Mouse (Mus musculus) testis, adult 2 months (tissue): ENCODE results near the gene Olfr718-ps1.

Experiments
- CTCF ChIP-seq: fragments of 200-500 bp; IDR thresholded peaks from 2 replicates; pipeline ENCODE4 v1.5.1; 2012; ENCODE audit warnings: low read depth, mild to moderate bottlenecking, inconsistent platforms, low read length, moderate library complexity; ENCODE audit not compliant: control insufficient read depth, insufficient read depth, insufficient replicate concordance
- POLR2A ChIP-seq: fragments of 200-500 bp; IDR thresholded peaks from 2 replicates; pipeline ENCODE4 v1.6.1; 2012; ENCODE audit warnings: low read depth, mild to moderate bottlenecking, inconsistent platforms, low read length, moderate library complexity; ENCODE audit not compliant: control insufficient read depth

- TF ChIP-seq CTCF: no peak
- TF ChIP-seq POLR2A: no peak
Observed at GRCm38 (mm10) chr5:143101626-143102025, 45.8 kb downstream of the Olfr718-ps1 start.
